Mouse (Mus musculus) left cerebral cortex, postnatal 14 days (tissue): ENCODE results near the gene Sufu. TPM values are rescaled to one million over a fixed set of nuclear protein-coding genes. Genes with fewer than 3 reads are reported as not detected.

Experiments used
- DNase-seq, 2 experiments: peaks; one replicate each; pipeline ENCODE4 v3.0.0; 2021 to 2022; ENCODE audit warnings: low spot score in 2 of 2, mixed read lengths in 1 of 2
- intact Hi-C: fragments of 180-260 bp; cut with DNase I; formaldehyde crosslinking; loops from one replicate; pipeline ENCODE4 v1.15.1; 2025
- total RNA-seq, 2 experiments: library from RNA; stranded (reverse); gene quantifications; 2 replicates each; pipeline ENCODE4 v1.2.3; 2021

Gene Sufu
- total RNA-seq, 2 experiments from 2014 or later: 16.8 to 18.6 TPM

GRCm38 (mm10) chr19:46481352-46481751 is 84.7 kb downstream of the Sufu start:
- DNase-seq: no peak
- intact Hi-C loops: no loop called here

DNA sequence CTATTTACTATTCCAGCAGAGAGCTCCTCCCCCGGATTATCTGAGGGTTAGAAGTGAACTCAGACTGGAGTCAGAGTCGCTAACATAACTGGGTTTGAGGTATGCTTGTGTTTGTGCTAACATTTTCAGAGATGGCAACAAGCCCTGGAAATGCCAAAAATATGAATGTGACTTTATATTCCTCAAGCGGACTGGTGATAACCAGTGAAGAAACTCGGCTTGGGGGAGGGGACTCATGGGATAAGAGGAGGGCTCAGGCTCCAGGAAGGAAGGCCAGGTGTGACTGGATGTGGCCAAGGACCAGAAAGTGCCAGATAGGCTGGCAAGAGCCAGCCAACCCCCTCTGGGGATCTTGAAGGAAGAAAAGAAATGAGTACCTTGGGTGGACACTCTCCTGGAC is 85.1 kb downstream of the Sufu start:
- intact Hi-C loops: no loop called here
- no peak for DNase-seq

GRCm38 (mm10) chr19:46482896-46483516 is 86.3 kb downstream of the Sufu start:
- intact Hi-C loops: no loop called here
- DNase-seq: no peak

- intact Hi-C loops: no loop called here
These were observed 87.1 kb downstream of the Sufu start for GRCm38 (mm10) chr19:46483701-46484328.

DNA sequence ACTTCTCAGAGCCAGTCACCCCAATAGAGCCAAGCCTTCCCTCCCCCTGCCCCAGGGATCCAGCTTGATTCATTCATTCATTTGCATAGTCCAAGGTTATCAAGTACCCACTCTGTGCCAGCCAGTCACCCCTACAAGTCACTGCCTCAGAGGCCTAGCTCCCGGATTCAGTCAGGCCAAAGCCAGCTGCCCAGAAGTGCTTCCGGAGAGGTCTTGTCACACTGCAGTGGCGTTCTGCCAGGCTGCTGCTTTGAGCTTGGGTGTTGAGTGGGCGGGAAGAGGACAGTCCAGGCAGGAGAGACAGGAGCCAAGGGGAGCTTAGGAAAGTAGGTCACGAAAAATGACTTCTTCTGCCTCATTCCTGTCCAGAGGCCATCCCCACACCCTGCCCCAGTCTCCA is 87.8 kb downstream of the Sufu start:
- intact Hi-C loops: no loop called here
- DNase-seq: peak; percentile 56 to 68

More at GRCm38 (mm10) chr19:46483701-46484328, 87.1 kb downstream of the Sufu start:
- peak in 1 of 2 experiments; percentile 80 for DNase-seq

DNA sequence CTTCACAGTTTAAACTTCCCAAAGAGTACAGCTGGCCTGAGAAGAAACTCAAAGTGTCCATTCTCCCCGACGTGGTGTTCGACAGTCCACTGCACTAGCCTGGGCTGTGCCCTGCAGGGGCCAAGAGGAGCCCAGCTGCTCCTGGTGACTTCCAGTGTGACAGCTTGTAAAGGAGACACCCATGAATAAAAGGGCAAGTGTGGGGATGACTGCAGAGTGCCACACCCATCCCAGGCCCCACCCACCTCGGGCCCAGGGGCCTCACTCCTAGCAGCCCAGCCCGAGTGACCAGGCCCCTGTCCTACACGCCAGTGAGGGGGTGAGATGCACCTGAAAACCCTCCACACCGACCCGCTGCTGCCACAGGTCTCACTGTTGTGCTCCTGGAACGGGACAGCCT is 89.2 kb downstream of the Sufu start:
- DNase-seq: no peak
- intact Hi-C loops: no loop called here

GRCm38 (mm10) chr19:46486709-46487108 is 90.0 kb downstream of the Sufu start:
- intact Hi-C loops: no loop called here
- no peak for DNase-seq

- DNase-seq: no peak
These were observed 92.8 kb downstream of the Sufu start for GRCm38 (mm10) chr19:46489448-46489847.

GRCm38 (mm10) chr19:46490634-46491033 is 93.9 kb downstream of the Sufu start:
- peak in 1 of 2 experiments; percentile 52 for DNase-seq
- intact Hi-C loops: no loop called here

More at GRCm38 (mm10) chr19:46489448-46489847, 92.8 kb downstream of the Sufu start:
- intact Hi-C loops: no loop called here

GRCm38 (mm10) chr19:46495136-46495535 is 98.4 kb downstream of the Sufu start:
- intact Hi-C loops: no loop called here
- DNase-seq: no peak

- DNase-seq: no peak
- intact Hi-C loops: no loop called here
These were observed 100.5 kb downstream of the Sufu start for GRCm38 (mm10) chr19:46497230-46497629.

- DNase-seq: no peak
- intact Hi-C loops: no loop called here
These were observed 102.8 kb downstream of the Sufu start for GRCm38 (mm10) chr19:46499539-46499835.

- peak; percentile 98 to 100 for DNase-seq
- intact Hi-C loops: loop anchor here (5.0 kb wide), 1 partner anchor 103 kb away; the partner anchor contains the start of genes Actr1a and Sufu
These were observed 103.3 kb downstream of the Sufu start for GRCm38 (mm10) chr19:46499836-46500580.

- intact Hi-C loops: loop anchor here (5.0 kb wide), 1 partner anchor 103 kb away; the partner anchor contains the start of genes Actr1a and Sufu
- peak in 1 of 2 experiments; percentile 47 for DNase-seq
These were observed 104.1 kb downstream of the Sufu start for GRCm38 (mm10) chr19:46500581-46501341.

GRCm38 (mm10) chr19:46501401-46502068 is 104.8 kb downstream of the Sufu start, which contains the start of gene Trim8:
Gene Trim8, plus strand, starts transcription at chr19:46501702.
- intact Hi-C loops: loop anchor here (2.0 to 5.0 kb wide), 3 partner anchors 23 to 104 kb away; partner anchors contain the start of genes Actr1a, Arl3, Sfxn2 and Sufu

GRCm38 (mm10) chr19:46502069-46502455 is 105.4 kb downstream of the Sufu start:
- intact Hi-C loops: loop anchor here (2.0 to 5.0 kb wide), 3 partner anchors 23 to 105 kb away; partner anchors contain the start of genes Actr1a, Arl3, Sfxn2 and Sufu
- DNase-seq: peak; percentile 73 to 74

More at GRCm38 (mm10) chr19:46501401-46502068, 104.8 kb downstream of the Sufu start, which contains the start of gene Trim8:
- peak; percentile 76 to 77 for DNase-seq

DNA sequence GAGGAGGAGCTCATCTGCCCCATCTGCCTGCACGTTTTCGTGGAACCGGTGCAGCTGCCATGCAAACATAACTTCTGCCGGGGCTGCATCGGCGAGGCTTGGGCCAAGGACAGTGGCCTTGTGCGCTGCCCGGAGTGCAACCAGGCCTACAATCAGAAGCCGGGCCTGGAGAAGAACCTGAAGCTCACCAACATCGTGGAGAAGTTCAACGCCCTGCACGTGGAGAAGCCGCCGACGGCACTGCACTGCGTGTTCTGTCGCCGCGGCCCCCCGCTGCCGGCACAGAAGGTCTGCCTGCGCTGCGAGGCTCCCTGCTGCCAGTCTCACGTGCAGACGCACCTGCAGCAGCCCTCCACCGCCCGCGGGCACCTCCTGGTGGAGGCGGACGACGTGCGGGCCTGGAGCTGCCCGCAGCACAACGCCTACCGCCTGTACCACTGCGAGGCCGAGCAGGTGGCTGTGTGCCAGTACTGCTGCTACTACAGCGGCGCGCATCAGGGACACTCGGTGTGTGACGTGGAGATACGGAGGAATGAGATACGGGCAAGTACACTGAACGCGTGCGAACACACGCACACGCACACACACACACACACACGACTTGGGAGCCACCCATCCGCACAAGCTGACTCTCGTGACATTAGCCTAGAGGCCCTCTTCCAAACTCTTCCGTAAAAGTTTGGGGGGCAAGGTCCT is 105.9 kb downstream of the Sufu start:
- DNase-seq: peak; percentile 80 to 93
- intact Hi-C loops: loop anchor here (2.0 to 5.0 kb wide), 3 partner anchors 22 to 105 kb away; partner anchors contain the start of genes Actr1a, Arl3, Sfxn2 and Sufu
